Mouse (Mus musculus): ENCODE measurements around the gene Ror2. TPM values are rescaled to one million over a fixed set of nuclear protein-coding genes. Genes with fewer than 3 reads are reported as not detected.

Ror2 gene
- polyA plus RNA-seq, 1 experiment, result 5.9 TPM

DNA sequence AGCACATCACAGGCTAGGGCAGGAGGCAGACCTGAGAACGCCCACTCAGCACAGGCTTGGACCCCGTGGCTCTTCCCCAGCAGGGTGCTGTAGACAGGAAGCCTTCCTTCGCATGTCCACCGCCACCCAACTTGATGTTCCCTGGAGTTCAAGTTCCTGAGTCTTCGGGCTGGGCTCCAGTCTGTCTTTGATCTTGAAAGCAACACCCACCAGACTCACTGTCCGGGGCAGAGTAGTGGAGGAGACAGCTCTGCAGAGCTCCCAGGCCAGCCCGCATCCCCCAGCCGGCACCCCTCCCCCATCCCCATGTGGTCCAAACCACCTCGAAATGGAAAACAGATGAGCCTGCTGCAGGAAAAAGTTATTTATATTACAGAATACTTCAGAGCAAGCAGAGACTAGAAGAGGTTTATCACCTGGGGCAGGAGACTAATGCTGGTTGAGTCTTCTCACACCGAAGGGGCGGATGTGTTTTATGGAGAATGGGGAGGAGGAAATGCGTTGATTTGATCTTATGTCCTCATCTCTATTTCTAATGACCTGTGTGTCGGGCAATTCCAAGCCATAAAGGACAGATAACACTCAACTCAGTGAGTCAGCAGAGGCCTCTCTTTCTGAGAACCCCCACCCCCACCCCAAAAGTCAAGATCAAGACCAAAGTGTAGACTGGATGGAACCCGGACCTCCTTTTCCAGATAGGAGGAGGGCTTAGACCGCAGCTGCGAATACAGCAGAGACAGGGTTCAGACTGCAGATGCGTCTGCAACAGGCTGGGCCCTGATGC lies 80.6 kb downstream of the Ror2 start:
- 36% methylated on average over 17 of the region's 17 CpGs for WGBS
- Histone ChIP-seq H3K27me3 (ENCODE audit: control insufficient read depth, insufficient read depth, low read length) (no peaks in the 10 kb centered on the region), H3K36me3 (ENCODE audit: control insufficient read depth, insufficient read depth, low read length) (no peaks in the 10 kb centered on the region), H3K4me1 (ENCODE audit: control insufficient read depth, insufficient read depth, insufficient read length, low read length) (peaks cover 2% of the 10 kb centered on the region; the same call in 1 of the 2 replicates), H3K4me3 (ENCODE audit: low read depth, low read length) (no peak overlapping the region), H3K27ac (ENCODE audit: insufficient read depth, low read depth, low read length) (no peak overlapping the region)
- TF ChIP-seq POLR2A (IDR thresholded peaks at IDR 0.05; ENCODE audit: low read depth, low read length) (no peak), CTCF (IDR thresholded peaks at IDR 0.05; ENCODE audit: extremely low read depth, insufficient read length, insufficient replicate concordance, low read depth, low read length) (no peak)

DNA sequence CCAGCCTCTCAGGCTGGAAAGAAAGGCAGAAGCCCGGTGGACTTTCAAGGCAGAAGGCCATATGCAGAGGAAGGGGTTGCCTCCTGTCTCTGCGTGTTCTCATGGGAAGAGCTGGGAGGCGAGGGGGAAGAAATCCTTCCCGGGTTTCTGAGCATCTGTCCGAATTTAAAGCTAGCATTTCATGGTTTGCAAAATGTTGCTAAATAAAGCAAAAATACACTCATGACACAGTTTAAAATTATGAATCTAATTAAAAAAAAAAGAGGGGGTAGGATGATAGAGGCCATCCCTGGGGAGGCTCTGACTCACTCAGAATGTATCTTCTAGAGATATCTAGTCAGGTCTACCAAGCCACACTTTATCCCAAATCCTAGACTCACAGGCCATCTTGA lies 83.5 kb downstream of the Ror2 start:
- Histone ChIP-seq H3K4me1 (ENCODE audit: control insufficient read depth, insufficient read depth, insufficient read length, low read length) (peaks cover 2% of the 10 kb centered on the region; the same call in 1 of the 2 replicates), H3K36me3 (ENCODE audit: control insufficient read depth, insufficient read depth, low read length) (no peaks in the 10 kb centered on the region), H3K27me3 (ENCODE audit: control insufficient read depth, insufficient read depth, low read length) (no peaks in the 10 kb centered on the region), H3K27ac (ENCODE audit: insufficient read depth, low read depth, low read length) (no peak overlapping the region), H3K4me3 (ENCODE audit: low read depth, low read length) (no peak overlapping the region)
- 85% methylated on average over 5 of the region's 5 CpGs for WGBS
- no peak for TF ChIP-seq CTCF (IDR thresholded peaks at IDR 0.05; ENCODE audit: extremely low read depth, insufficient read length, insufficient replicate concordance, low read depth, low read length)
- TF ChIP-seq POLR2A (IDR thresholded peaks at IDR 0.05; ENCODE audit: low read depth, low read length), result no peak

DNA sequence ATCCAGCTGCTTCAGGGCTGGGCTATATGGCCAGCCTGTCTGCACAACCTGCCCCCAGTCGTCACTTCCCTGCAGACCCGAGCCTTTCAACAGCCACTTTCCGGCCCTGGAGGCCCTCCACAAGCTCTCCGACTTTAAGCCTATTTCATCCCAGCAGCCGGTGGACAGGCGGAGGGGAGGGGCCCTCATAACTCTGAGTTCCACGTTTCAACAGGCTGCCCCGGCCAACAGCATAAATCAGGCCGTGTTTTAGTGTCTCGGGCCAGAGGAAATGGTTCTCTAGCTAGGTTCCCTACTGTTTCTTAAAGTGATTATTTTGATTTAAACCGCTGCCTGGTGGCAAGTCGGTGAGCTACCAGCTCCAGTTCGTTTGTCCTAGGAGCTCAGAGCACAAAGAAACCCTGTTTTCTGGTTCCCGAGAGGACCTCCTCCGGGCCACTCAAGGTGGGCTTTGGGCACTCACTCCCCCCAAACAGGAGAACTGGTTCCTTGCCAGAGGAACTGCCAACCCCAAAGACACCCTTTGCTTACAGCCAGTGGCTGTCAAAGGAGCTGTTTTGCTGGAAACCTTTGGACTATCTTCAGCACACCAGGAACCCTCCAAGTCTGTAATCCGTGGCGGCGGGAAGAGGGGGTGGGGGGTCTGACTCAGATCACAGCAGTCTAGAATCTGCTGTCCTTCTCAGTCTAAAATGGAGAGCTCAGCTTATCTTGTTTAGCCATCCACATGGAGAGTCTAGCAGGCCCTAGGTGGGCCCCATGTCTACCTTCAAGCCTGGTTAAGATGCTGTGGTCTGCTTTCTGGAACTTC lies 84.1 kb downstream of the Ror2 start:
- WGBS, result 56% methylated on average over 18 of the region's 18 CpGs
- TF ChIP-seq CTCF (IDR thresholded peaks at IDR 0.05; ENCODE audit: extremely low read depth, insufficient read length, insufficient replicate concordance, low read depth, low read length) (no peak), POLR2A (IDR thresholded peaks at IDR 0.05; ENCODE audit: low read depth, low read length) (no peak)
- Histone ChIP-seq H3K4me1 (ENCODE audit: control insufficient read depth, insufficient read depth, insufficient read length, low read length) (peaks cover 2% of the 10 kb centered on the region; the same call in 1 of the 2 replicates), H3K27me3 (ENCODE audit: control insufficient read depth, insufficient read depth, low read length) (no peaks in the 10 kb centered on the region), H3K4me3 (ENCODE audit: low read depth, low read length) (no peak overlapping the region), H3K36me3 (ENCODE audit: control insufficient read depth, insufficient read depth, low read length) (no peaks in the 10 kb centered on the region), H3K27ac (ENCODE audit: insufficient read depth, low read depth, low read length) (no peak overlapping the region)

DNA sequence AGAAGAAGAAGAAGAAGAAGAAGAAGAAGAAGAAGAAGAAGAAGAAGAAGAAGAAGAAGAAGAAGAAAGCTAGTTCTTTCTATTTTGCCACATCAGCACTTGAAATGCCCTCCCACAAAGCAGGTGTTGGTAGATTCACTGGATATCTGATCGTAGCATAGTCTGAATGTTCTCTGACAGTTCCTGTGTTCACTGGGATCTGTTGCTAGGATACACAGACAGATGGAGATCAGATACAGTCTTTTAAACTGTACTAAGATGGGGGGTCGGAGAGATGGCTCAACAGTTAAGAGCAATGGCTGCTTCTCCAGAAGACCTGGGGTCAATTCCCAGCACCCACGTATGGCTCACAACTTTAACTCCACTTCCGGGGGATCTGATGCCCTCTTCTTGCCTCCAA lies 85.8 kb downstream of the Ror2 start:
- 92% methylated on average over 4 of the region's 4 CpGs for WGBS
- Histone ChIP-seq H3K36me3 (ENCODE audit: control insufficient read depth, insufficient read depth, low read length) (no peaks in the 10 kb centered on the region), H3K4me3 (ENCODE audit: low read depth, low read length) (no peak overlapping the region), H3K4me1 (ENCODE audit: control insufficient read depth, insufficient read depth, insufficient read length, low read length) (peaks cover 2% of the 10 kb centered on the region), H3K27me3 (ENCODE audit: control insufficient read depth, insufficient read depth, low read length) (no peaks in the 10 kb centered on the region), H3K27ac (ENCODE audit: insufficient read depth, low read depth, low read length) (no peak overlapping the region)
- TF ChIP-seq CTCF (IDR thresholded peaks at IDR 0.05; ENCODE audit: extremely low read depth, insufficient read length, insufficient replicate concordance, low read depth, low read length) (no peak), POLR2A (IDR thresholded peaks at IDR 0.05; ENCODE audit: low read depth, low read length) (no peak)

DNA sequence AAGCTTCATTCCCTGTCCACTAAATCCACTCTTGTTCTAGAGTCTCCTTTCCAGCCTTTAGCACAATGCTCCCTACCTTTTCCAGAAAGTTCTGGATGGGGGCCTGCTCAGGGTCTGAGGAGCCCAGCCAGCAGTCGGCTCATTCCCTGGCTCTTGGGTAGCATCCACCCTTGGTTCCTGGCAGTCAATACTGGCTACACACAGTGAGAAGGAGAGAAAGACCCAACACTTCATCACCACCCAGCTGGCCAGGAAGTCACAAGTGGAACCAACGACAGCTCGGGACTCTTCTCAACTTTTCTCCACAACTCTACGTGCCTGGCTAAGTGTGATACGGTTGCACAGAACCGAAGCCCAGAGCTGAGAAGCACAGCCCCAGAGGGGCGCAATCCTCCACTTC lies 86.7 kb downstream of the Ror2 start:
- Histone ChIP-seq H3K4me1 (ENCODE audit: control insufficient read depth, insufficient read depth, insufficient read length, low read length) (peaks cover 2% of the 10 kb centered on the region), H3K4me3 (ENCODE audit: low read depth, low read length) (no peak overlapping the region), H3K36me3 (ENCODE audit: control insufficient read depth, insufficient read depth, low read length) (no peaks in the 10 kb centered on the region), H3K27ac (ENCODE audit: insufficient read depth, low read depth, low read length) (no peak overlapping the region), H3K27me3 (ENCODE audit: control insufficient read depth, insufficient read depth, low read length) (no peaks in the 10 kb centered on the region)
- TF ChIP-seq CTCF (IDR thresholded peaks at IDR 0.05; ENCODE audit: extremely low read depth, insufficient read length, insufficient replicate concordance, low read depth, low read length) (no peak), POLR2A (IDR thresholded peaks at IDR 0.05; ENCODE audit: low read depth, low read length) (no peak)
- 85% methylated on average over 7 of the region's 7 CpGs for WGBS

DNA sequence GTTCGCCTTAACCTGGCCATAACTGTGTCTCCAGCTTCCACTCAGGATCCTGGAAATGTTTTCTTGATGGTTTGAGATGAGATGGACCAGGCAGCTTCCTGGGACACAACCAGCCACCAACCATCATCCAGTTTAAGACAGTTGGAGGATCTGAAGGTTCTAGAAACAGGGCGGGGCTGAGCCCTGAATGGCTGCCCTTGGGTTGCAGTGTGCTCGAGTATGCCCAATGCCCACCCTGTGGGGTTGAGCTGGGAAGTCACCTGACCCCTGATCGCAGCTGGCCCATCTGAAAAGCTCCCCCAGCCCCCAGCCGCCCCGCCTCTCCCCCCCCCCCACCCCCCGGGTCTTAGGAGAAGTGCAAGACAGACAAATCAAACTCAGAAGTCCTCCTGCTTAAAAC lies 89.2 kb downstream of the Ror2 start:
- Histone ChIP-seq H3K4me3 (ENCODE audit: low read depth, low read length) (no peak overlapping the region), H3K36me3 (ENCODE audit: control insufficient read depth, insufficient read depth, low read length) (no peaks in the 10 kb centered on the region), H3K27ac (ENCODE audit: insufficient read depth, low read depth, low read length) (no peak overlapping the region), H3K27me3 (ENCODE audit: control insufficient read depth, insufficient read depth, low read length) (no peaks in the 10 kb centered on the region), H3K4me1 (ENCODE audit: control insufficient read depth, insufficient read depth, insufficient read length, low read length) (no peaks in the 10 kb centered on the region; the same call in 1 of the 2 replicates)
- TF ChIP-seq POLR2A (IDR thresholded peaks at IDR 0.05; ENCODE audit: low read depth, low read length) (no peak), CTCF (IDR thresholded peaks at IDR 0.05; ENCODE audit: extremely low read depth, insufficient read length, insufficient replicate concordance, low read depth, low read length) (no peak)
- WGBS, result 50% methylated on average over 7 of the region's 7 CpGs

Measured in small intestine, adult 2 months (tissue).